Mouse (Mus musculus): ENCODE measurements around the gene Pnp2.
"Not testable (repeated sequence)": the region's sequence is repeated elsewhere in the genome, so short reads cannot be mapped to it uniquely, and the experiment has no call there.

Gene Pnp2

GRCm38 (mm10) chr14:50955942-50956508 lies at the start of gene Pnp2:
TSS of gene Pnp2 (plus strand) at chr14:50955992.
- peak; percentile 44 for DNase-seq (ENCODE audit: low spot score)

DNA sequence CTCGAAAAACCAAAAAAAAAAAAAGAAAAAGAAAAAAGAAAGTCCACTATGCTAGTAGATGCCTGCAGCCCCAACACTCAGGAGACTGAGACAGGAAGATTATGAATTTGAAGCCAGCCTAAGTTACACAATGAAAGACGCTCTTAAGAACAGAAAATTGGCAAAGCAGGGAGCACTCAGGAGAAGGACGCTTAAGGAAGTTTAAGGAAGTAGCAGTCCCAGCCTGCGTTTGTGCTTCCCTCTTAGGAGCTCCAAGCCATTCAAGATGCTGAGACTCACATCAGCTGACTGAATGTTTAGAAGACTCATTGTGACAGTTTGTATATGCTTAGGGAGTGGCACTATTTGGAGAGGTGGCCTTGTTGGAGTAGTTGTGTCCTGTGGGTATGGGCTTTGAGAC lies 47.7 kb upstream of the Pnp2 start:
- DNase-seq (ENCODE audit: low spot score) = no peak

DNA sequence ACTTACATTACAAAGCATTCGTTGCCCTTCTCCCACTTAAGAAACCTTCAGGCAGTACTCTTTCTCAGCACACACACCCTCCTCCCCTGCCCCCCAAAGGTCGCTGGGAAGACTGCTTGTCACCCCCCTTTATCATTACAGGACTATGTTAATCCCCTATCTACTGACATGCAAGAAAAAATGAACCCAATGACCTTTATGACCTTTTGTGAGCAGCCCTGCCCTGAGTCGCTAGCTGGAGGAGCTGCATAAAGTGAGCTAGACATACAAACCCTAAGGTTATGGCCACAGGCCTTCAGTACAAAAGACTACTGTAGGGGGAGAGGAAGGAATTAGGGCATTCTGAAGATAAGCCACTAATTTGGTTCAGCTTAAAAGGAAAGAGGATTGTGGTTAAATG lies 44.4 kb upstream of the Pnp2 start:
- DNase-seq (ENCODE audit: low spot score) = no peak

DNA sequence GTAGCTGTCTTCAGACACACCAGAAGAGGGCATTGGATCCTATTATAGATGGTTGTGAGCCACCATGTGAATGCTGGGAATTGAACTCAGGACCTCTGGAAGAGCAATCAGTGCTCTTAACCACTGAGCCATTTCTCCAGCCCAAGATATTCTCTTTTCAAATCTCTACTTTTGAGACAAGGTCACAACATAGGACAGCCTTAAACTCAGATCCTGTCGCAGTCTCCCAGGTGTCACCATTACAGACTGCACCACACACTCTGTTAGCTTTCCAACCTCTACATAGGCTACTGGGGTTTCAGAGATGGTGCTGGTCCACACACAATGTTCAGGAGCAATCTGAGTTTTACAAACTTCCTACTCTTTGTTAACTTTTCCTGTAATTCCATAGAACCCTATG lies 32.4 kb upstream of the Pnp2 start:
- DNase-seq (ENCODE audit: low spot score) = not testable (repeated sequence)

- peak; percentile 99 for DNase-seq (ENCODE audit: low spot score)
Observed at GRCm38 (mm10) chr14:50924281-50925064, 31.3 kb upstream of the Pnp2 start, which contains the start of the genes Osgep and Apex1. TSS of gene Osgep (minus strand) at chr14:50924893. TSS of gene Apex1 (plus strand) at chr14:50924968.

- peak; percentile 43 for DNase-seq (ENCODE audit: low spot score)
Observed at GRCm38 (mm10) chr14:50925111-50925920, 30.5 kb upstream of the Pnp2 start.

GRCm38 (mm10) chr14:50927366-50927765 lies 28.4 kb upstream of the Pnp2 start:
- DNase-seq (ENCODE audit: low spot score) = no peak

GRCm38 (mm10) chr14:50929951-50930350 lies 25.8 kb upstream of the Pnp2 start:
- no peak for DNase-seq (ENCODE audit: low spot score)

- DNase-seq (ENCODE audit: low spot score) = peak; percentile 21
Observed at GRCm38 (mm10) chr14:50930377-50930753, 25.4 kb upstream of the Pnp2 start.

- DNase-seq (ENCODE audit: low spot score) = peak; percentile 98
Observed at GRCm38 (mm10) chr14:50930754-50931492, 24.9 kb upstream of the Pnp2 start, which contains the start of the genes Pip4p1 and Pnp. TSS of gene Pip4p1 (minus strand) at chr14:50930856. TSS of gene Pnp (plus strand) at chr14:50931082.

- DNase-seq (ENCODE audit: low spot score) = peak; percentile 48
Observed at GRCm38 (mm10) chr14:50931493-50932020, 24.2 kb upstream of the Pnp2 start.

DNA sequence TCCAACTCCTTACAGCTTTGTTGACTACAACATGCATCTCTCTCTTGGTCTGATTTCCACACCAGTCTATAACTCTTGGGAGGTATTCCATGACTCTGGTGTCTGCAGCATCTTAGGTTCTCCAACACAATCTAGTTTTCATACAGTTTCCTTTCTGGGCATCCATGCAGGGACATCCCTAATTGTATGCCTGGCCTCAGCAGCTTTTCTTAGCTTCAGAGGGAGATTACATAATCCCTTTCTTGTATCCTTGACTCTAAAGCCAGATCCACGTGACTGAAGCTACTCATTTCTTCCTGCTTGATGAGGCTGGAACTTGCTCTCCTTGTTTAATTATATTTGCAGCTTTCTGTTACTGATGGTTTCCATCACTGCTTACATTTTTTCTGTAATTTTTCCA lies 19.1 kb upstream of the Pnp2 start:
- no peak for DNase-seq (ENCODE audit: low spot score)

- no peak for DNase-seq (ENCODE audit: low spot score)
Observed at GRCm38 (mm10) chr14:50938119-50938908, 17.5 kb upstream of the Pnp2 start.

- DNase-seq (ENCODE audit: low spot score) = no peak
Observed at GRCm38 (mm10) chr14:50938940-50939339, 16.9 kb upstream of the Pnp2 start.

- DNase-seq (ENCODE audit: low spot score) = peak; percentile 97
Observed at GRCm38 (mm10) chr14:50943932-50944667, 11.7 kb upstream of the Pnp2 start, which contains the start of gene Gm49342. TSS of gene Gm49342 (plus strand) at chr14:50944517.

DNA sequence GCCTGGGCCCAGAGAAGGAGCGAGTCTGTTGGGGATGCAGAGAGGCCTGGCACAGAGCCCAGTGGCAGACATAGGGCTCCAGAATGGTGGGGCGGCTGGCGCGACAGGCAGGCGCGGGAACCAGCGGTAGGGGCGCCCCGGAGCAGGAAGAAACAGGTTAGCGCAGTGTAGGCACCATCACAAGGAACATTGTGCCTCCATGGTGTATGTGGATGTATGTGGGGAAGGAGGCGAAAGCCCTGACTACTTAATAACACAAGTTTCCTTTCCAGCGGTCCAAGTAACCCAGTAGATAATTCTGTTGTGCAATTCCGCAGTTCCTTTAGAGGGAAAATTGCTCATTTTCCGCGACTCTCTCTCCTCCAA lies 11.1 kb upstream of the Pnp2 start:
- peak; percentile 63 for DNase-seq (ENCODE audit: low spot score)

DNA sequence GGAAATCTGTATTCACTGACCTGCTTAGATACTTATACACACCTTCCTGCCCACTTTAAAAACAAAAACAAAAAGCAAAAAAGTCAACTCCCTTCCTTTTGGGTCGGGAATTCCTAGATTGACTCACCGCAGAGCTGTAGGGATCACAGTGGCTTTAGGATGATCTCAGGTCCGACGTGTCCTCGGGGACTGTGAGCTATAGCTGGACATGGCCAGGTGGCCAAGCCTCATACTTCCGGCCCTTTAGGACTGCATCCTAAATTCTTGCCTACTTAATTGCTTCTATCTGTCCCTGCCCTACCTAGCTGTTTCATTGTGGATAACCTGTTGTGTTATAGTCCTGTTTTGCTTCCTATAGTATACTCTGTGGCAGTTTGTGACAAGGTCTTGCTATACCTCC lies 10.7 kb upstream of the Pnp2 start:
- peak; percentile 29 for DNase-seq (ENCODE audit: low spot score)

GRCm38 (mm10) chr14:50945526-50945925 lies 10.3 kb upstream of the Pnp2 start:
- not testable (repeated sequence) for DNase-seq (ENCODE audit: low spot score)

GRCm38 (mm10) chr14:50955487-50955886 lies 305 bp upstream of the Pnp2 start:
- no peak for DNase-seq (ENCODE audit: low spot score)

GRCm38 (mm10) chr14:50956724-50957123 lies 932 bp downstream of the Pnp2 start:
- DNase-seq (ENCODE audit: low spot score) = not testable (repeated sequence)

Data from embryo, embryonic 10.5 days (tissue).